ENCODE assay signal across 35 mouse cellular contexts in the genomic region with DNA sequence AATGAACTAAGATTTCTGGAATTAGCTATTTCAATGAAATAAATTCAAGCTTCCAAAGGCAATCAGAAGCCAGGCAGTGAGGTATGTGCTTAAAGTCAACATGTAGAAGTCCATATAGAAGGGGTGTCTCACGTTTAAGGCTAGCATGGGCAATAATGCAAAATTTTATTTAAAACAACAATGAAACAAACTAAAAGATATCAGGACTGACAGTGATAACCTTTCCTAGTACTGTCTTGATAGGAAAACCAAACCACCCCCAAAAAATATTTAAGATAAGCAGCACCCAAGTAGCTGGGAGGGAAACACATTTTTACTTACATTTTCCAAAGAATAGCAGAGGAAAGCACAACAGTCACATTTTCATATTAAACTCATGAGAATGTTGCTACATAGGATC.
"Had no signal": no experiment of that assay in that cellular context is flagged by ENCODE, and none has a peak within 500 bp of the region (broad histone marks: within the 10 kb centered on the region; RNA-seq: fewer than 3 reads in every experiment).

No protein-coding gene starts in this region.

- H3K27me3 ChIP-seq: heart, embryonic 12.5 days; heart, embryonic 13.5 days; heart, embryonic 15.5 days; hindbrain, embryonic 12.5 days; hindbrain, embryonic 13.5 days; hindbrain, embryonic 15.5 days; intestine, embryonic 15.5 days; kidney, embryonic 15.5 days had no signal

- H3K9ac ChIP-seq: heart, embryonic 12.5 days; heart, embryonic 13.5 days; heart, embryonic 15.5 days; hindbrain, embryonic 12.5 days; hindbrain, embryonic 13.5 days; hindbrain, embryonic 14.5 days; hindbrain, embryonic 15.5 days; intestine, embryonic 15.5 days; kidney, embryonic 15.5 days had no signal

- H3K4me3 ChIP-seq: heart, embryonic 10.5 days; heart, embryonic 12.5 days; heart, embryonic 13.5 days; heart, embryonic 15.5 days; hindbrain, embryonic 10.5 days; hindbrain, embryonic 12.5 days; hindbrain, embryonic 13.5 days; hindbrain, embryonic 15.5 days; intestine, embryonic 15.5 days; kidney, embryonic 15.5 days; layer of hippocampus, adult 2 months; left cerebral cortex, adult 2 months had no signal

- H3K4me1 ChIP-seq: heart, embryonic 10.5 days; heart, embryonic 12.5 days; heart, embryonic 15.5 days; hindbrain, embryonic 10.5 days; hindbrain, embryonic 12.5 days; intestine, embryonic 15.5 days; kidney, embryonic 15.5 days had no signal

- H3K4me2 ChIP-seq: heart, embryonic 11.5 days; heart, embryonic 12.5 days; heart, embryonic 13.5 days; heart, embryonic 15.5 days; hindbrain, embryonic 12.5 days; hindbrain, embryonic 13.5 days; hindbrain, embryonic 14.5 days; hindbrain, embryonic 15.5 days; intestine, embryonic 15.5 days; kidney, embryonic 15.5 days had no signal

- H3K9me3 ChIP-seq: heart, embryonic 10.5 days; heart, embryonic 12.5 days; heart, embryonic 13.5 days; heart, embryonic 15.5 days; hindbrain, embryonic 10.5 days; hindbrain, embryonic 12.5 days; hindbrain, embryonic 13.5 days; hindbrain, embryonic 15.5 days; intestine, embryonic 15.5 days; kidney, embryonic 15.5 days had no signal

- ATAC-seq: hindbrain, embryonic 16.5 days; hindbrain, postnatal 0 days; inflammation-experienced regulatory T-cells, adult 6 months; intestine, embryonic 15.5 days; intestine, embryonic 16.5 days; intestine, postnatal 0 days had no signal

- H3K27ac ChIP-seq: heart, embryonic 10.5 days; heart, embryonic 13.5 days; heart, embryonic 15.5 days; hindbrain, embryonic 10.5 days; hindbrain, embryonic 12.5 days; hindbrain, embryonic 13.5 days; hindbrain, embryonic 14.5 days; hindbrain, embryonic 15.5 days; hindbrain, postnatal 0 days; intestine, embryonic 15.5 days; kidney, embryonic 15.5 days; kidney, postnatal 0 days; layer of hippocampus, adult 2 months; left cerebral cortex, adult 2 months had no signal

- H3K36me3 ChIP-seq: heart, embryonic 10.5 days; heart, embryonic 12.5 days; heart, embryonic 13.5 days; heart, embryonic 15.5 days; hindbrain, embryonic 10.5 days; hindbrain, embryonic 12.5 days; hindbrain, embryonic 13.5 days; hindbrain, embryonic 15.5 days; intestine, embryonic 15.5 days; kidney, embryonic 15.5 days had no signal

- DNase-seq: heart, postnatal 10 days; heart, postnatal 14 days; heart, postnatal 36 days; heart, postnatal 4 days; kidney, adult 11 months; kidney, adult 18-20 months; kidney, adult 2 months; kidney, adult 9 months; kidney, postnatal 10 days; kidney, postnatal 14 days; kidney, postnatal 25 days; kidney, postnatal 36 days; kidney, postnatal 4 days; layer of hippocampus, adult 9-11 months; layer of hippocampus, postnatal 36 days had no signal
